Mouse (Mus musculus) NIH3T3 (cell line): Measurements from ENCODE around the gene Gpsm2.
"Not testable (repeated sequence)": the region's sequence is repeated elsewhere in the genome, so short reads cannot be mapped to it uniquely, and the experiment has no call there.

Experiments used
- DNase-seq: peaks from one replicate; pipeline ENCODE4 v3.0.0-alpha.2; 2012; ENCODE audit warnings: low read depth

Gene Gpsm2

GRCm38 (mm10) chr3:108654566-108654965, 67.5 kb downstream of the Gpsm2 start:
- DNase-seq, result no peak

GRCm38 (mm10) chr3:108653710-108654379, 68.3 kb downstream of the Gpsm2 start, which contains the start of gene Clcc1:
Clcc1 (plus strand) TSS chr3:108653913.
- DNase-seq, result peak; percentile 97

- DNase-seq, result peak; percentile 46
Observed at GRCm38 (mm10) chr3:108652866-108653642, 69.1 kb downstream of the Gpsm2 start.

DNA sequence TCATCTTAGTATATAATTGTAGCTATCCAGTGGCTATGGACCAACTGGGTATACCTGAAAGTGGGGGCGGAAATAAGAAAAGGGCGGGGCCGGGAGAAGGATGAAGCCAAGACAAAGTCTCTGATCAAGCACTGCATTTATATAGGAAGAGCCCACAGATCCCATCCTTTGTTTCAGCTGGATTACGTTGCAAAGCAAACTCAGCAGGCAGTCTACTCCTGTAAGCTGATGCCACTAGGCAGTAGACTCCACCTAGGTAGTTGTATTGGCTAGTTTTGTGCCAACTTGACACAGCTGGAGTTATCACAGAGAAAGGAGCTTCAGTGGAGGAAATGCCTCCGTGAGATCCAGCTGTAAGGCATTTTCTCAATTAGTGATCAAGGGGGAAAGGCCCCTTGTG, 74.4 kb downstream of the Gpsm2 start:
- DNase-seq, result not testable (repeated sequence)

GRCm38 (mm10) chr3:108646036-108646435, 76.1 kb downstream of the Gpsm2 start:
- DNase-seq, result no peak

DNA sequence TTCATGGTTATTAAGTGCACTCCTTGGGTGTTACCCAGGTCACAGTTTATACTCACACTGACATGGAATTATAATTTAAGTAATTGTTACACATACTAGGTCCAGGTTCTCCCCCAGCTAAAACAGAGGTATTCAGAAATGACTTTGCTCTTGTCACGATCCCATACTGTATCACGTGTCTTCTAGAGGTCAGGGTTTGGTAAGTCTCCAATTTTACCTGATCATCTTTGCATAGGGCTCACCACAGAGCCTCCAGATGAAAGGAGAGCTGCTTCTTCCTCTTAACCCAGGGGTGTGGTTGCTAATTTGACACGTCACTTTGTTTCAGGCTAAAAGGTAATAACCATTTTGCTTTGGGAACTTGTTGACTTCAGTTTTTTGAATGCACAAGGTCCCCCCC, 77.3 kb downstream of the Gpsm2 start:
- no peak for DNase-seq

DNA sequence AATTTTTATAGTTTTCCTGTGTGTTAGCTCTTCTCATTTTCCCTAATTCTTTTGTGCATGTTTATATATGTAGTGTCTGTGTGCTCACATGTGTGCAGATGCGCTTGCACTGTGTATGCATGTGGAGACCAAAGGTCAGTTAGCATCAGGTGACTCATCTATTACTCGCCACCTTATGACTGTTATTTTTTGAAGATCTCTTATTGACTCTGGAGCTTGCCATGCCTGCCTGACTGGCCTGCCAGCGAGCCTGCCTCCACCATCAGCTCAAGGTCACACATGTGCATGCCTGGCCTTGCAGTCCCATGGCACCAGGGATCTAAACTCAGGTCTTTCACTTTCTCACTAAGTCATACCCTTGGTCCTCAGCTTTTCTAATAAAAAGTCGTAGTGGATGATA, 81.1 kb downstream of the Gpsm2 start:
- peak; percentile 33 for DNase-seq

GRCm38 (mm10) chr3:108639412-108639811, 82.7 kb downstream of the Gpsm2 start:
- peak; percentile 28 for DNase-seq

GRCm38 (mm10) chr3:108634761-108635160, 87.3 kb downstream of the Gpsm2 start:
- DNase-seq, result no peak
